Mouse (Mus musculus) spleen, adult 2 months (tissue): Measurements from ENCODE around the gene Dlx6. TPM values are rescaled to one million over a fixed set of nuclear protein-coding genes. Genes with fewer than 3 reads are reported as not detected.

Experiments
- DNase-seq, 2 experiments: peaks; one replicate each; pipeline versions ENCODE4 v3.0.0 to v3.0.0-alpha.2; 2012 to 2021; ENCODE audit warnings: low spot score in 2 of 2, low read depth in 1 of 2
- H3K27ac ChIP-seq: fragments of 200-500 bp; 2 replicates; pipeline ENCODE4 v1.5.1; 2012; ENCODE audit warnings: low read length, inconsistent platforms; ENCODE audit not compliant: insufficient read depth
- H3K27me3 ChIP-seq: fragments of 200-500 bp; 2 replicates; pipeline ENCODE4 v1.6.1; 2012; ENCODE audit warnings: mild to moderate bottlenecking, moderate library complexity, low read length, inconsistent platforms; ENCODE audit not compliant: control insufficient read depth, insufficient read depth
- H3K36me3 ChIP-seq: fragments of 200-500 bp; 2 replicates; pipeline ENCODE4 v1.6.1; 2012; ENCODE audit warnings: mild to moderate bottlenecking, low read length, inconsistent platforms; ENCODE audit not compliant: control insufficient read depth, insufficient read depth
- H3K4me1 ChIP-seq: fragments of 200-500 bp; 2 replicates; pipeline ENCODE4 v1.6.1; 2011; ENCODE audit warnings: inconsistent platforms; ENCODE audit not compliant: control insufficient read depth, insufficient read depth, insufficient read length
- H3K4me3 ChIP-seq: fragments of 200-500 bp; 2 replicates; pipeline ENCODE4 v1.5.1; 2011; ENCODE audit warnings: mild to moderate bottlenecking, inconsistent platforms; ENCODE audit not compliant: insufficient read depth, insufficient read length; ENCODE audit errors: extremely low read depth
- CTCF ChIP-seq: fragments of 200-500 bp; IDR thresholded peaks from 2 replicates; pipeline ENCODE4 v1.5.1; 2011; ENCODE audit warnings: mild to moderate bottlenecking, inconsistent platforms; ENCODE audit not compliant: insufficient read depth, insufficient read length, insufficient replicate concordance; ENCODE audit errors: extremely low read depth
- POLR2A ChIP-seq: fragments of 200-500 bp; IDR thresholded peaks from 2 replicates; pipeline ENCODE4 v1.6.1; 2011; ENCODE audit warnings: low read depth, low read length, inconsistent platforms
- WGBS: fragments of 180-500 bp; shearing (Covaris S2); methylation state at CpG from one replicate; pipeline ENCODE4 v1.1.7; 2018; 5-methylcytosine and 5-hydroxymethylcytosine counted together
- polyA plus RNA-seq: library from polyadenylated mRNA; depleted of rRNA; stranded (reverse); fragments of >200 nt; gene quantifications from 2 replicates; pipeline ENCODE4 v1.2.3, GENCODE M21; 2012

Gene Dlx6
- polyA plus RNA-seq, 1 experiment: not detected

DNA sequence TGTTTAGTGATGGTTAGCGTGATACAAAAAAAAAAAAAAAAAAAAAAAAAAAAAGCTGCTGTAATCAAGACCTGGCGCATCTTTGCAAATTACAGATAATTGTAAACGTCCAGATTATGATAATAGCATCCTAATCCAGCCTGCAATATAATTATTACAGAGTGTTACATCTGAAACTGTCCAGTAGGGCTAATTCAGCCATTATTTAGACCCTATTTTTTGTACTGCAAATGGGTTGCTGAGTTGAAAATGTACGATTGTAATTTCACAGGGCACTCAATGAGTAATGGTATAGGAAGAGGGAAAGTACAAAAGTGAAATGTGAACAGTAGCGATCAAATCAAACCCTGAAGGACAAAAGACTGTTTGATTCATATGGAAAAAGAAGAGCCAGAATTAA, 8.6 kb downstream of the Dlx6 start:
- no peak for DNase-seq
- no peak overlapping the region for H3K4me3 ChIP-seq
- WGBS: 9% methylated on average over 5 of the region's 5 CpGs
- H3K27ac ChIP-seq: no peak overlapping the region
- no peak for TF ChIP-seq CTCF
- TF ChIP-seq POLR2A: no peak
- H3K27me3 ChIP-seq: peaks cover 14% of the 10 kb centered on the region
- H3K36me3 ChIP-seq: no peaks in the 10 kb centered on the region
- H3K4me1 ChIP-seq: no peaks in the 10 kb centered on the region

- TF ChIP-seq CTCF (no peak), POLR2A (no peak)
- no peak for DNase-seq
- Histone ChIP-seq H3K4me3 (no peak overlapping the region), H3K36me3 (no peaks in the 10 kb centered on the region), H3K4me1 (no peaks in the 10 kb centered on the region), H3K27me3 (peaks cover 16% of the 10 kb centered on the region), H3K27ac (no peak overlapping the region)
- 11% methylated on average over 5 of the region's 5 CpGs for WGBS
Measured at GRCm38 (mm10) chr6:6872873-6873272, 9.7 kb downstream of the Dlx6 start.

GRCm38 (mm10) chr6:6873476-6874072, 10.4 kb downstream of the Dlx6 start:
- 8% methylated on average over 19 of the region's 19 CpGs for WGBS
- no peak overlapping the region for H3K4me3 ChIP-seq
- H3K27me3 ChIP-seq: peaks cover 20% of the 10 kb centered on the region
- H3K36me3 ChIP-seq: no peaks in the 10 kb centered on the region
- DNase-seq: no peak
- no peak for TF ChIP-seq POLR2A
- TF ChIP-seq CTCF: no peak
- H3K27ac ChIP-seq: no peak overlapping the region
- H3K4me1 ChIP-seq: no peaks in the 10 kb centered on the region

DNA sequence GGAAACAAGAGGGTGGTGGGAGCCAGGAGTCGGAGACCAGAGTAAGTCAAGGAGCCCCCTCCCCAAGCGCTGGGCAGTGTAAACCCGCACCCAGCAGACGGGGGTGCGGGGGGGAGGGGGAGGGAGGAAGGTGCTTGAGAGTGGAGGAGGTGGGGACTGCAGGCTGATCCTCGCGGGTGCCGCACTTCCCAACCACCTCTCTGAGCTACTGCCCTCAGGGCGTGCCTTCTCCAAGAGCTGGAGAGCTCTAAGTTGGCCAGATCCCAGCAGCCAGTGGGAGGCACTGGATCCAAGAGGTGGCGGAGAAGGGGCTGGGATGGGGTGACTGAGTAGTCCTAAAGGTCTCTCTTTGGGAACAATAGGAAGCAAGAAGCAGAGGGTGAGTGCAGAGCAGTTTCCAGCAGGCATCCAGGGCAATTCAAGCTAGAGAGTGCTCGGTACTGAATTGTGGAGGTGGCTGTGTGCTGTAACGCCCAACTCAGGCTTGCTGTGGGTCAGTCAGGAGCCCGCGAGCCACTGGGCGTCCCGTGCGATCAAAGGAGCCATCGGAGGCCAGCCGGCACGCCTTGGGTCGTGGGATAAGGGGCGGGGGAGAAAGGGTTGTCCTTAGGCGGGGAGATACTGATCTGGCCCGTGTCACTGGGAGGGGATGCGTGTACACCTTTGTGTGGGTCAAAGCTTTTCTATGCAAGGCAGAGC, 11.1 kb downstream of the Dlx6 start:
- peaks cover 21% of the 10 kb centered on the region for H3K27me3 ChIP-seq
- no peaks in the 10 kb centered on the region for H3K36me3 ChIP-seq
- no peak for DNase-seq
- 9% methylated on average over 25 of the region's 25 CpGs for WGBS
- no peak for TF ChIP-seq POLR2A
- no peak for TF ChIP-seq CTCF
- H3K27ac ChIP-seq: no peak overlapping the region
- no peak overlapping the region for H3K4me3 ChIP-seq
- no peaks in the 10 kb centered on the region for H3K4me1 ChIP-seq

DNA sequence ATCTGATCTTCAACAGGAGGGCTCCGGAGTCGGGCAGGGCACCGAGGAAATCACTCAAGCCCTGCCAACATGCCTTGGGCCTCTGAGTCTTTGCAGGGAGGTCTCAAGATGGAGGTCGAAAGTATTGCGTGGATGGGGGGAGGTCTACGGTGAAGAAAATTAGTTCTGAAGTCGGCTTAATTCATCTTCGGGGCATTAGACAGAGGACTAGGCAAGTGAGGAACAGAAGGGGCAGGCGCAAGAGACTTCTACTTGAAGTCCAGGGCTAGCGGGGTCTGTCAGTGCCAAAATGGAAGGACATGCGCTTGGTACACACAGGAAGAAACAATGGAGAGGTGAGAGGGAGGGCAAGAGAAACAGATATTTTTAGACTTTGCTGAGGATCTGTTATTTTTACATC, 12.0 kb downstream of the Dlx6 start:
- H3K36me3 ChIP-seq: no peaks in the 10 kb centered on the region
- H3K27me3 ChIP-seq: peaks cover 24% of the 10 kb centered on the region
- WGBS: 11% methylated on average over 11 of the region's 11 CpGs
- no peak for TF ChIP-seq CTCF
- H3K4me1 ChIP-seq: no peaks in the 10 kb centered on the region
- no peak overlapping the region for H3K27ac ChIP-seq
- H3K4me3 ChIP-seq: no peak overlapping the region
- no peak for DNase-seq

GRCm38 (mm10) chr6:6875676-6876075, 12.5 kb downstream of the Dlx6 start:
- Histone ChIP-seq H3K36me3 (no peaks in the 10 kb centered on the region), H3K27ac (no peak overlapping the region), H3K4me3 (no peak overlapping the region), H3K27me3 (peaks cover 24% of the 10 kb centered on the region), H3K4me1 (no peaks in the 10 kb centered on the region)
- DNase-seq: no peak
- WGBS: 14% methylated on average over 9 of the region's 9 CpGs
- TF ChIP-seq CTCF: no peak
- TF ChIP-seq POLR2A: no peak

- 11% methylated on average over 2 of the region's 2 CpGs for WGBS
- TF ChIP-seq POLR2A: no peak
- no peak for TF ChIP-seq CTCF
- H3K4me1 ChIP-seq: no peaks in the 10 kb centered on the region
- peaks cover 23% of the 10 kb centered on the region for H3K27me3 ChIP-seq
- DNase-seq: no peak
- no peak overlapping the region for H3K4me3 ChIP-seq
- H3K27ac ChIP-seq: no peak overlapping the region
- H3K36me3 ChIP-seq: no peaks in the 10 kb centered on the region
Measured at GRCm38 (mm10) chr6:6876231-6876630, 13.1 kb downstream of the Dlx6 start.
